Mouse (Mus musculus): ENCODE measurements around the gene Comt. TPM values are rescaled to one million over a fixed set of nuclear protein-coding genes. Genes with fewer than 3 reads are reported as not detected.

Gene Comt
- total RNA-seq, 2 experiments from 2014 or later: 71.8 to 81.3 TPM

- peak; percentile 46 to 49 for DNase-seq (ENCODE audit: extremely low spot score in 1 of 2, low spot score in 1 of 2)
Measured at GRCm38 (mm10) chr16:18392469-18393426, 33.9 kb downstream of the Comt start.

DNA sequence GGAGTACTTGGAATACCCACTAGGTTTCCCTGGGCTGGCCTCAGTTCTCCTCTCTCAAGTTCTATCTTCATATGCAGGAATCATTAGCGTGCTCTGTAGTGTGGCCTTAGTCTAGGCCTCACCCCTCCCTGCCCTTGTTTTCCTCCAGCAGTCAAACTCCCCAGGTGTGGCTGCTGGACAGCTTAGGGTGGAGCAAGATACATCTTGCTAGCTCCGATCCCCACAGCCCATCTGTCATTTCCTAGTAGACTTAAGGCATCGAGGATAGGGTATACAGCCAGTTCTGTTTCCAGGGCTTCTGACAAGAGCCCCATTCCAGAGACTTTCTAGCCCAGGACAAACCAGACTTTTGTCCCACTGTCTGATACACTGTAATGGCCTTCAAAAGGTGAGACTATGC, 34.9 kb downstream of the Comt start:
- DNase-seq (ENCODE audit: extremely low spot score in 1 of 2, low spot score in 1 of 2): peak in 1 of 2 experiments; percentile 2

DNA sequence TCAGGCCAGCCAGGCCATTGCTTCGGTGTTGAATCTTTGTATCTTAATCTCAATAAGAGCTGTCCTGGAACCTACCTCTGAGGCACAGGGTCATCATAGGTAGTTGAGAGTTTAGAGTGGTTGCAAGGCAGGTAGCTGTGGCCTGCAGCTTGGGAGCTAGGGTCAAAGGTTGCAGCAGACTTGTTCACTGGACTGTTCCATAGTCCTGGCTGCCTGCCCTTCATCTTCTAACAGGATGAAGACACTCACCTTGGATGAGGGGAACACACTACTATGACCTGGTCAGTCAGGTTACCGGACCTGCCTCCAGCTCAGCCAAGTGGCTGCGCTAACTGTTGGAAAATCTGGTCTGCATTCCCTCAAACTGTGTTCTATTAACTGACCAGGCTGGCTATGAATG, 35.5 kb downstream of the Comt start:
- no peak for DNase-seq (ENCODE audit: extremely low spot score in 1 of 2, low spot score in 1 of 2)

GRCm38 (mm10) chr16:18390399-18390798, 36.3 kb downstream of the Comt start:
- no peak for DNase-seq (ENCODE audit: extremely low spot score in 1 of 2, low spot score in 1 of 2)

GRCm38 (mm10) chr16:18388583-18389435, 37.8 kb downstream of the Comt start:
- DNase-seq (ENCODE audit: extremely low spot score in 1 of 2, low spot score in 1 of 2): peak in 1 of 2 experiments; percentile 3

GRCm38 (mm10) chr16:18387704-18388582, 38.7 kb downstream of the Comt start:
- DNase-seq (ENCODE audit: extremely low spot score in 1 of 2, low spot score in 1 of 2): no peak

DNA sequence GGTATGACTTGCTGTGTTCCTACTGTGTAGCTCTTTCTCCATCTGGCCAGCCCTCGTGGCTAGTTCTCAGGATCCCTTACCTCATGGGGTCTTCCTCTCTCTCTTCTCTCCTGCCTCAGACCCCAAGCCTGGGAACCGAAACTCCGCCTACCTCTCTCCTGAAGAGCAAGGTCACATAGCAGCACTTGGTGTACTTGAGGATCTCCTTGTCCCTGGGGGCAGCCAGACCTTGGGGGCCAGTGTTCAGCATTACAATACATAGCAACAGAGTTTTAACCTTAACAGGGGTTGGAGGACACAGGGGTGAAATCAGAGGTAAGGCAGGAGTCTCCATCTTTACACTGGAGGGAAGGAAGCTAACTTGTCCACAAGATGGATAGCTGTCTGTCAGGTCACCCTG, 39.7 kb downstream of the Comt start:
- DNase-seq (ENCODE audit: extremely low spot score in 1 of 2, low spot score in 1 of 2): no peak

DNA sequence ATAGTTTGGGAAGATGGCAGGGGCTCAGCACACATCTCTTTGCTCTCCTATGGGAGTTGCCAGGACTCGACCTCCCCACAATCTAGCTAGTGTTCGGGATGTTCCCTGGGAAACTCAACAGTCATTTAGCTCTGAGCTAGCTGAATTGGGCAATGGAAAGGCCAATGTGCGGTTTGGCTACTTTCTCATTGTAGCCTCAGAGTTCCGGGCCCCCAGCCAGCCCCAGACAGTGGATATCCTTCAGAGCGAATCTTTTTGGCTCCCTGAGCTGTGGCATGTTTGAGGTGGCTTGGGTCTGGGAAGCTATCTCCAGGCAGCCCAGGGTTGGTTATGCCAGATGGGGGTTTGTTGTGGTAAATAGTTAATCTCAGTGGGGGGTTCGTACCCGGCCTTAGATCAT, 40.2 kb downstream of the Comt start:
- DNase-seq (ENCODE audit: extremely low spot score in 1 of 2, low spot score in 1 of 2): no peak

DNA sequence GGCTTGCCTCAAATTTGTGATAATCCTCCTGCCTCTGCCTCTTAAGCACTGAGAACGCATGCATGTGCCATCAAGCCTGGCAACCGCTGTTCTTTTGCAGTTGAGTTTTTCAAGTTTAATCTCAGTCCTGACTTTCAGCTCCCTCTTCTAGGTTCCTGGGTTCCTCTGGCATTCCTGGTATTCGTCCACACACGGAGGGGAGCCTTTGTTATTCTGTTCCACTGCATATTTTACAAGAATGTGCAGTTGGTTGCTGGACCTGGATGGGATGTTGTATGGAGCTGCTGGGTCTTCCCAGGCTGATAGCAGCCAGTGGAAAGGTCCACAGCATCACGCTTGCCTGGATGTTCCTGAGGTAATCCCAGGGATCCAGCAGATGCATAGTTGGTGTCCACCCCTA, 41.2 kb downstream of the Comt start:
- DNase-seq (ENCODE audit: extremely low spot score in 1 of 2, low spot score in 1 of 2): no peak

DNA sequence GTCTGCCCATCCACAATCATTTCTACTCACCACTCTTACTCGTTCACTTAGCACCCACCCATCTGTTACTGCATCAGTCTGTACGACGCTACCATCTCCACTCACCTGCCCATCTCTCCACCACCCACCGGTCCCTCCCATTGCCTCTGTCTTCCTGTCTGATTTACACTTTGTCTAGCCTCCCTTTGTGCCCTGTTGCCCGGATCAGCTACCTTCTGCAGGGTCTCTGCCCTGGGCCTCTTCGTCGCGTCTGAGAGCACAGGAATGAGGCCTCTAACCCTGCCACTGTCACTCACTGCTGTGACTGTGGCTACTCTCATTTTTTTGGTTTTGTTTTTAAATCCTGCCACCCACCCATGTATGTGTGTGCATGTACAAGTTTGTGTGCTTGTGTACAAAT, 42.0 kb downstream of the Comt start:
- DNase-seq (ENCODE audit: extremely low spot score in 1 of 2, low spot score in 1 of 2): no peak

DNA sequence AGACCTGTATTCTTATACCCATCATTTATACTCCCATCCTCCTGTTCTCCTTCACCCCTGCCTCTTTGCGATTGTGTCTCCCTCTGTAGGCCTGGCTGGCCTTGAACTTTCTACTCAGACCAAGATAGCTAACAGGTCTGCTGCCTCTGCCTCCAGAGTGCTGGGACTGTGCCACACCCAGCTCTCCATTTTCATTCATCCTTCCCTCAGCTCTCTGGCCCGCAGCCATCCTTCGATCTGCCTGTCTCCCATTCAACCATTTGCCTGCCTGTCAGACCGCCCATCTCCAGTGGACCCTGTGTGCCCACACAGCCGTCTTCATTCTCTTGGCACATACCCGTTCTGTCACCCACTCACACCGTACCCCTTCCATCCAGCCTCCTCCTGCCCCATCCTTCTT, 42.4 kb downstream of the Comt start:
- no peak for DNase-seq (ENCODE audit: extremely low spot score in 1 of 2, low spot score in 1 of 2)

- no peak for DNase-seq (ENCODE audit: extremely low spot score in 1 of 2, low spot score in 1 of 2)
Measured at GRCm38 (mm10) chr16:18383756-18384155, 42.9 kb downstream of the Comt start.

GRCm38 (mm10) chr16:18383045-18383726, 43.5 kb downstream of the Comt start:
- no peak for DNase-seq (ENCODE audit: extremely low spot score in 1 of 2, low spot score in 1 of 2)

DNA sequence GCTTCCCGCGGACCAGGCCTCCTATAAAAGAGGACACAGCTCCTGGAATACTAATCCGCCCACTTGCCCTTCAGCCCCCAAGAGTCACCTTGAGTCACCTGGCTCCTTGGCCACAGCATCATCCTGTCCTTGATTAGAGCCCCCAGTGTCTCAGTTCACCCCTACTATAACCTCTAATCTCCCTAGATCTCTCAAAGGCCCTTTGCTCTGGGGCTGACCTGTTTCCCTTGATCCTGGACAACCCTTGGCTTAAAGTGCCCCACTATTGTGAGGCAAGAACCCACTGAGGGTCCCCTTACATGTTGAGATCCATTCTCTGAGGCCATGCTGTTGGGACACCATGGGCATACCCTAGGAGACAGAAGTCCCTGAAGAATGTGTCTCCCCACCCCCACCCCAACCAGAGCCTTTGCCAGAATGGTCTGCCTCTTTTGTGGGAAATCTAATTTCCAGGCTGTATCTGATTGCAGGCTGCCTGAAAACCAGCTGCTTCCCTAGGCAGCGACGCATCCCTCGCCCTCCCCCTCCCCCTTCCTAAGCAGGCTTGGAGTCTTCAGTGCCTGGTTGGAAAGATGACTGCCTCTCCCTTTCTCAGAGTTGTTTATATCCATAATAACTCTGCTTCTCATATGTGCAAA, 44.9 kb downstream of the Comt start:
- DNase-seq (ENCODE audit: extremely low spot score in 1 of 2, low spot score in 1 of 2): no peak

DNA sequence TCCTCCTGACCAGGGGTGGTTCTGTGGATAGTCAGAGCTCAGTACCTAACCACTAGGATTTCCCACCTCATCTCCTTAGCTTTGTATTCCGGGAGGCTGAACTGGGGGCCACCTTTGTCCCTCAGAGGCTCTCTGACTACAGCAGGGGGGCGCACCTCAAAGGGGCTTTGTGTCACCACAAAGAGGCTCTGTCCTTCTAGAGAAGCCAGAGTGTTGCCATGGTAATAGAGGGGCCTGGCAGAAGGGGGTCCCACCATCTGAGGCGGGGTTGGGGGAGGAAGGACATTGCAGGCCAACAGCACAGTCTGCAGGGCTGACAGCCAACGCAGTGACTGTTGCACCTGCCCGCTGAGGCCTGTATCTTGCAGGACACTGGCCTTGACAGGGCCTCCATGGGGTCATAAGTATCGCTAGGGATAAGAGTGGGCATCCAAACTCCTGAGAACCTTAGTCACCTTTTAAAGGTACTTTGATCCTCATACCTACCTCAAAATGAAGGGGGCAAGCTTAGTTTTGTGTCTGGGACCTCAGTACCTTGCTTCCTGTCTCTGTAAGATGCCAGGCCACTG, 46.1 kb downstream of the Comt start:
- DNase-seq (ENCODE audit: extremely low spot score in 1 of 2, low spot score in 1 of 2): no peak

GRCm38 (mm10) chr16:18379338-18380001, 47.2 kb downstream of the Comt start:
- no peak for DNase-seq (ENCODE audit: extremely low spot score in 1 of 2, low spot score in 1 of 2)

DNA sequence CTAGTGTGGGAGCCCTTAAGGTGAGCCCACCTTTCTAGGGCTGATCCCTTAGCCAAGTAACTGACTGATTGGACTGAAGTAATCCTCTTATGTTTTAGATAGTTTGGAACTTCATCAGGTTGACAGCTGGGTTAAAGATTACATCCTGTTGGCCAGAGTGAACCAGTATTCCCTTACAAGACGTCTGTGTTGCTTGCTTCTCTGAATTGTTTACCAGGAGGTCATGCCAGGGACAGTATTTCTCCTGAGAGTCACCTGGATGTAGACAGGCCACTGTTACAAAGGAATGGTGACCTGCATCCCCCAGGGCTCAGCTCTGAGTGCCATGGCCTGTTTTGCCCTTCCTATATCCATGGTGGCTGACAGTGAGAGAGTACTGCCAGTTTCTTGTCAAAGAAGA, 48.2 kb downstream of the Comt start:
- no peak for DNase-seq (ENCODE audit: extremely low spot score in 1 of 2, low spot score in 1 of 2)

DNA sequence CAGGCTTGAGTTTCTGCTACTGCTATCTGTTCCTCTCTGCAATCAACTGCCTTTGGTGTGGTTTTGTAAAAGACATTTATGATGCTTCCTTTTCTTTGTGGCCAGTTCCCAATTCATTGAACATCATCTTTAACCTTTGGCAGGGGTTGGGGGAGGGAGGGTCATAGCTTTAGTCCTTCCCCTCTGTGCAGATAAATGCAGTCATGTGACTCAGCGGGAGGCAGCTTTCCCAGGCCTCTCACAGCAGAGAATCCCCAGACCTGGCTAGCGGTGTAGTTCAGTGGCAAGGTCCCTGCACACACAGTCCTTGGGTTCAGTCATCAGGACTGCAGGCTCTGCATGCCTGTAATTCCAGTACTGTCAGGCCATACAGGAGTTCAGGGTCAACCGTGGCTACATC, 49.4 kb downstream of the Comt start:
- no peak for DNase-seq (ENCODE audit: extremely low spot score in 1 of 2, low spot score in 1 of 2)

All from layer of hippocampus, postnatal 25 days (tissue).